Mouse (Mus musculus) 416B (cell line): ENCODE measurements around the gene Arhgap15.
A peak's percentile ranks its signal among the peaks of the same experiment; 100 is the strongest.

ENCODE experiments used
- DNase-seq: peaks from one replicate; pipeline ENCODE4 v3.0.0; 2011; ENCODE audit warnings: low read depth

Gene Arhgap15

DNA sequence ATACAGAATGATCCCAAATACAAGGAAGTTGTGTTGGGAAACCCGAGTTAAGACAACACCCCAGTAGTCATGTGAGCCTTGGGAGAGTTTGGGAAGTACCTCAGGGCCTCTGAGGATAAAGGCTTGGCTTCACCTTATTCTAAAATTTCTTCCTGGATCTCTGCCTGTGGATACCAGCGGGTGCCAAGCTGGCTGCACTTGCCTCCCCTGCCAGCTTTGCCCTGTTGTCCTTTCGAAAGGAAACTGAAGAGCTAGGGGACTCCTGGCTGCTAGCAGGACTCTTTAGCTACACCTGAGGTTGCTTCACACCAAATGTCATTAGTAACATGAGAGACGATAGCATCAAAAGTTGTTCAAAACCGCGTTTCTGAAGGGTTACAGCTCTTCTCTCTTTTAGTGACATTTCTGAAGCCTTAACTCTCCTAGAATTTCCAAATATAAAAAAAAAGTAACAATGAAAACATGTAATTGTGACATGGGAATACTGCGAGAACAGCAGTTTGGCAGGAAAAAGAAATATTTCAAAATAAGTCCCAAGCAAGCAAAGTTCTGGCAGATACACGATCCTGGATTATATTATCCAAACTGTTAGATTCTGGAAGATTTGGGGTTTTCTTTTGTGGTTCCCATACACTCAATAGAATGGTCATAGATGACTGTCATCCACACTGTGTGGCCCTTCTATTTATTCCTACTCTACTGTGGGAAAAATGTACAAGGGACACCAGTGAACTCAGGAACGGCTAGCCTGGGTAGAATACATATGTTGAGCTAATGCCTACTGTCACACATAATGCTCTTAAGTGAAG is 364.6 kb downstream of the Arhgap15 start:
- no peak for DNase-seq

DNA sequence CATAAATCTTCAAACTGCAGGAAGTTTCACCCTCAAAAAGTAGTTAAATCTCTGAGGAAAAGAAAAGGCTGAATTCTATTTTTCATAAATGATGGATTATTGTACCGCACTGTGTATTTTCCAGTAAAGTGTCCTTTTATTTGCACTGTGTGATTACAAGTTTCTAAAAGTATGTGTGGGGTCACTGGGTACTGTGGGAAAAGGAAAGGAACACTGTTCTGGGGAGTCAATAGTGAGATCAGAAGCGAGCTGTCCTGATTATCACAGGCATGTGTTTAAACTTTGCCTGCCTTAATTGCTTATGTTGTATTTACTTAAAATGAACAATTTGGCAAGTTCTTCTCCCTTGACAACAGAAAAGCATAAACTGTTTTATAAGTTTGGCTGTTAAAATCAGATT is 365.7 kb downstream of the Arhgap15 start:
- no peak for DNase-seq

DNA sequence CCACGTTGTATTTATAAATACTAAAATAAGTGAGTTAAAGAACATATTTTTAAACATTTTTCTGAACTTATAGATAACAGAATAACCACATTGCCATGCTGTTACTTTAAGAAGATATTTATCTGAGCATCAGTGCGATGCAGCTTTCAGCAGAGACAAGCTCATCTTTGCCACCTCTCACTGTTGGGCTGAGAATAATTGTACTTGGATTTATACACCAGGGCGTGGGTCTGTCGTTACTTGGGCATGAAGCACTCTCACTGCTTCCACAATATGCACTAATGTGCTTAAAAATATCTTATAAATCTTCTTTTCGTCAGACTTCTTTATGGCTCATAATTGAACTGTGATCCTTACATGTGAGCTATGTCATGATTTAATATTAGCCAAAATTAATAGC is 372.5 kb downstream of the Arhgap15 start:
- no peak for DNase-seq

DNA sequence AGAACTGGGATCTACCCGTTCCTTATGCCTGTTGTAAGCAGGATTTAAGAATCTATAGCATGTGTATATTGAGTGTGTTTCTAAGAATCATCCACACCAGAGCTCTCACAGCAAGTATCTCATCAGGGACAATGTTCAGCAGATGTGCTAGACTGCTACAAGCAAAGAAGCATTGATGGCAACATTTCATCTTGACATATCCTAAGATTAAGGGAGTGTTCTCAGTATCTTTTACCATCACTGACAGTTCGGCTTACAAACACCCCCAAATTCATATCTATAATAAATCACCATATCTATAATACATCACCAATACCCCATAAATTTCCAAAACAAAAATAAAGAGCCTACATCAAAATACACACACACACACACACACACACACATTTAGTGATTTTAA is 374.6 kb downstream of the Arhgap15 start:
- no peak for DNase-seq

DNA sequence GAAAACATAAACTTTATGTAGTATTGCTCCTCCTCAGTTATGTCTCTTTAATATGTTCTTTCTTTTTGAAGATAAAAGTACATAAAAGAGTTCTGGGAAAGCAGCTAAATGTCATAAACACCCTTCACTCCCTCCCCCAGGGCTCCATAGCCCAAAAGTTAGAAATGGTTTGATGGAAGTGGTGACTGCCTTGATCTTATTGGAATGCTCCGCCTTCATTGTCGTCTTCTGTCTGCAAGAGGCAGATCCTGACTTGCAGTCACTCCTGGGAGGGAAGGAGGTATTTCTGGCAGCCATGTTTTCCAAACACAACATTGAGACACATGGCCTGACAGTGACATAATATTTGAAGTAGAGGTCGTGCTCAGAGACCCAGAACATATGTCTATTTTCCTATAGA is 375.5 kb downstream of the Arhgap15 start:
- DNase-seq, result no peak

DNA sequence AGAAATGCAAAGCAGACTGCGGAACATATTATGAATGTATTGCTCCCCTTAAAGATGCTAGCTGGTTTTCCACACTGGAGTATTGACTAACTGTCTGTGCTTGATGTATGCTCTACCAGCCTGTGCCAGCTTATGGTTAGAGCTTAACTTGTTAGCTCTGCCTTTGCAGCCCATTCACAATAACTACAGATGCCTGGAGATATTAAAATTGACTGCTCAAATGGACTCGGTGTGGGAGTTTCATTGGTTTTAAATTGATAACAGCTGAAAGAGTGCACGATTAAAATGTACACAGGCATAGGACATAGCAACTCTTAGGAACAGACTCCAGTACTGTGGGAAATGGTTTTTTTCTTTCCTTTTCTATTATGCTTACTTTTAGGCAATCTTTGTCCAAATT is 376.1 kb downstream of the Arhgap15 start:
- DNase-seq, result no peak

DNA sequence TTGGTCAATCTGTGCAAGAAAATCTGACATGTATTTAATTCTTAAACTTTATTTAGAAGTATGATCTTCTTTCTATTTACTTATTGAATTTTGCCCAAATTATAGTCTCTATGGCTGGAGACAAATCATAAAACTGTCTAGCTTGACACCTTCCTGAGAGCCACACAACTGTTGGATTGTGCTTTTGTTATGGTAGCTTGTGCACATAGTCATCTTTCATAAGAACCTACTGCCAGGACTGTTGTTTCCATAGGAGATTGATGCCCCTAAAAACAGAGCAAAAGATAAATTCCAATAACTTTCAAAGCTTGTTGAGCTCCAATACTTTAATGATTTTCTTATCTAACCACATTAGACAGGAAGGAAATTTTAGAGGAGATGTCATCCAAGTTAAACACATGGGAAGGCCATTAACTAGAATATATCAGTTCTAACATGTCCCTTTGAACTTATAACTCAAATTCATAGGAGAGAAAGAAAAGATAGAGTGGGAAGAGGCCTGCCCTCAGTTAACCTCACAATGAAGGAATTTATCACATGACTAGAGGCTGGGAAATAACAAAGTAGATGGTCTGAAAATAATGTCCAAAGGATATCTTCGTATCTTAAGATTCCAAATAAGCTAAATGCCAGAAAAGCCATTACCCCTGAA is 377.5 kb downstream of the Arhgap15 start:
- no peak for DNase-seq

DNA sequence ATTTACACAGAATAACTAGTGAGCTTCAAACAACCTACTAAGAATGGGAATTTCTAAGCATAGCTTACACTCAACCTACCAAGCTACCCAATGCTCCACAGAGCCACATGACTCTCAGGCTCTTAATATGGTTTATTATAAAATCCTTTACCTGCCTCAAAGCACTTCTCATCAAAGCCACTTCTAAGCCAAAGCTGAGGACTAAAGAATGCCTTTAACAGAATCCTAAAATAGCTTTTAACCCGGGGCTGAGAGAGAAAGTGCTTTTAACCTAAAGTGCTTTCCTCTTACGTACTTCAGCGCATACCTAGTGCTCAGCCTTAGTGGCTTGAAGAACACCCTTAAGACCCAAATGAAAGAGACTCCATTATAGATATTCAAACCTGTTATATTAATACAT is 380.9 kb downstream of the Arhgap15 start:
- no peak for DNase-seq

DNA sequence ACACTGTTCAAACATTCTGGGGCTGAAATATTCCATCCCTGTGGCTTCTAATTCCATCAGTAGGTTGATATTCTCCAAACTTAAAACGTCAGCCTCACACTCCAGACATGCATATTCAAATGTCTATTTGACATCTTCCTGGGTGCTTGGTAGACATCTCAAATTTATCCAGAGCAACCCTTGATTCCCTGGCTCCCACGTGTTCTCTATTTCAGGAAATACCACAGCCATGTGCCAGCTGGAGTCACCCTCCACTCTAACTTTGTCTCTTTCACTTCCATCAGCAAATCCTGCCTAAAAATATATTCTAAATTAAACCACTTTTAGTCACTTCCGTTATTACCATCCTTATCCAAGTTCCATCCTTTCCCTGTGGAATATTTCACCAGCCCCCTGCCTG is 382.6 kb downstream of the Arhgap15 start:
- no peak for DNase-seq

DNA sequence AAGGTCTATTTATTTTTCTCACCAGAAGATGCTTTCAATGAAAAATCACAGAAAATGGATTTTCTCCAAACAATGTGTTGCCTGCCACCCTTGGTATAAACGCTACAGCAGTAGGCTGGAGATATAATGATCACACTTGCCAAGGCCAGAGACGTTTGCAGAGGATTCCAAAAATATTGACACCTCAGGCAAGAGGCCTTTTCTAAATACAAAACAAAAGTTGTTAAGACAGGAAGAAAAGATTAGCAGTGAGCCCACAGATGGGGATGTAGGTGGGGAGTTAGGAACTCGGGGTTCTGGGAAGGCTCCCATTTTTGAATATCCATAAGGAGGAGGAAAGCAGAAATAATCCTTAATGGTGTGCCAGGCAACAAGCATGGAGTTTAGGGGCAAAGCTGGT is 386.2 kb downstream of the Arhgap15 start:
- no peak for DNase-seq

DNA sequence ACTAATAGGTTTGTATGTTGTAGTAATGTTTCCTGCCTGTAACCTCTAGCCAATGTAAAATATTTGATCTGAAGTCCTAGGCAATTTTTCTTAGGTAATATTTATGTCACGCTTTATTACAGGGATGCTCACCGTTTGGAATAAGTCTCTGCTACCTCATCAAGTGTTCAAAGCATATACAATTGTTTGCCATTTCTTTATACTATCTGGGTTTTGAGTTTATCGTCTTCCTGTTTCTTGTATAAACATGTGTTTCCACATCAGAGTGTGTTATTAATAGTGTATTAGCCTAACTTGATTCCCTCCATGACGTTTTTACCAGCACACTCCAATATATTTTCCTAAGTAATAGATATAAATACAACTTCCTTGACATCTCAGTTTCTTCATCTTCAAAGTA is 391.8 kb downstream of the Arhgap15 start:
- no peak for DNase-seq

DNA sequence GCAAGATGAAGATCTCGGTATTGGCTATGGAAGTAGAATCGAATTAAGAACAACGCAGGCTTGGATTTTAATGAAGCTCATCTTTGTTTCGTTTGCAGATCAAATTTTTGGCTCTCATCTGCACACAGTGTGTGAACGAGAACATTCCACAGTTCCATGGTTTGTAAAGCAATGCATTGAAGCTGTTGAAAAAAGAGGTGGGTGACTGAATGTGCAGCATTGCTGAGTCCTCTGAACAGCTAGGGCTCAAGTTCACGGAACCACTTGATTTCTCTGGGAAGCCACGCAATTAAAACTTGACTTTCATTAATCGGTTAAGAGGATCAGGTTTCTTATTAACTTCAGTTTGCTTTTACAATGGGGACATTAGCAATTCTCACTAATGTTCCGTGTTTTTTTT is 393.5 kb downstream of the Arhgap15 start:
- DNase-seq, result no peak

DNA sequence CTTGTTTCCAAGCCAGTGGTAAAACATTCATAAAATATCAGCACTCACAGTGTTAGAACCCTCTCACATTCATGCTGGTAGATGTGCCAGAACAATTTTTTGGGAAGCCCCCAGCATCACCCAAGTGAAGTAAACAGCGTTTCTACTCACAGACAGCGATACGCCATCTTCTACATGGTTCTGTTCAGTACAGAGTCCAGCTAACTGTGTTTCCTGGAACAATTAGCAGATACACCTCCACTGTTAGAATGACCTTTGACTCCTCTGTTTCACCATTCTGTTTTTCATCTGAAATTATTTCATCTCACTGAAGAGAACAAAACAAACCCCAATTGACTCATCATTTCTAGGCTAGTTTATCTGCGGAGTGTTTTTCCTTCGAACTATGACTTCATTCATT is 394.0 kb downstream of the Arhgap15 start:
- no peak for DNase-seq

DNA sequence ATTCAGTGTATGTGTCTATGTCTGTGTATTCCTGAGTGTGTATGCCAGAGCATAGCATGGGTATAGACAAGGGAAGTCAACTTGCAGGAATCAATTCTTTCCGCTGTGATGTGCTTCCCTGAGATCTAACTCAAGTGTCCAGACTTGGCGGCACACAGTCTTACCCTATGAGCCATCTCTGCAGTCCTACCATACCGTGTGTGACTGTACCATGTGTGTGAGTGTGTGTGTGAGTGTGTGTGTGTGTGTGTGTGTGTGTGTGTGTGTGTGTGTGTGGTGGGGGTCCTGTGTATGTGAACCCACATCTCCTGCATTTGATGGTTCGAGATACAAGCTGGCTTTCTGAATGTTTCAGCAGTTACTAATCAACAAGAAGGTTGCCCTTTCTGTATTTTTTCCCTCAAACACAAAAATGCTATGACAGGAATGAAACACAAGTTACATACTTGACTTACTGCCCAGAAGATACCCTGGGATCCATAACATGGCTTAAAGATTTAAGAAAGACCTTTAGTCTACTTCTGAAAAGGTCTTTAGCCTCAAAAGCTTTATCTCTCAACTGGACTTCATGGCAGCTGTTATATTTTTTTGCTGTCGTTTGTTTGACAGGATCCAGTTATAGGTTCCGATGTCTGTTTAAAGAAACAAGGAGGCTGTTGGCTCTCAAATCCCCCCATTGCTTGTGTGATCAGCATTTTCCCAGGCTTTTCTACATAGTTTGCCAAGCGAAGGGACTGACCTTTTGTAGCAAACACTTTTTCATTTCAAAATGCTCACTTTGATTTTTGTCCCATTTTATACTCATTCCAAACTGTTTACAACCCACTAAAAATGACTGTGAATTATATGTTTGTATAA is 397.7 kb downstream of the Arhgap15 start:
- no peak for DNase-seq

DNA sequence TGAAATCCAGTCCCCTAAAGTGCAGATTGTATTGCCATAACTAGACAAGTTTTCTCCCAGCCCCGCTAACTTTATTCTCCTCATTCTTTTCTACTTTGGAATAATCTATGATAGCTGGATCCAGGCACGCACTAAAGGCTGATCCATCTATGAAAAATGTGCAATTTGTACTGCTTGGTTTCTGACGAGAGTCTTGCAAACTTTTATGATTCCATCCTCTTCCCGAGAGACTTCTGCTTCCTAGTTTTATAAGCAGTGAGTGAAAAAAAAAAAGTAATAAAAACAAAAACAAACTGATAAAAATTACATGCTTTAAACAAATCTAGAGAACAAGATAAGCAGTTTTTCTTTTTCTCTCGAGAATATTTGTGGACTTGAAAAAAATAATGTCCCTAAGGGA is 398.9 kb downstream of the Arhgap15 start:
- DNase-seq, result no peak

DNA sequence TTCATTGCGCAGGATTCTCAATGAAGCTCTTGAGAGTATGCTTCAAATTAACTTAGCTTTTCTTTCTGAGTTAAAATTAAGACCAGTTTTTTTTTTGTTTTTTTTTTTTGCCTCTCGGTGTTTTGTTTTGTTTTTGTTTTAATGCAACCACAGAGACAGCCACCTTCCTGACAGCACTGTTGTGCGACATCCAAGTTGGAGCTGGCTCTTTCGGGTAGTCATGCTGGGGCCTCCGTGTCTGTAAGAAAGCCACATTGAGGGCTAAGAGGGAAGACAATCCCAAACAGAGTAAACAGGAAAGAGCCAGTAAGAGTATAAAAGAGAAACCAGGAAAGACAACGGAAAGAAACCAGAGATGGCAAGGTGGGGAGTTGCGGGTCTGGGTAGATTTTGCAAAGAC is 399.3 kb downstream of the Arhgap15 start:
- no peak for DNase-seq

DNA sequence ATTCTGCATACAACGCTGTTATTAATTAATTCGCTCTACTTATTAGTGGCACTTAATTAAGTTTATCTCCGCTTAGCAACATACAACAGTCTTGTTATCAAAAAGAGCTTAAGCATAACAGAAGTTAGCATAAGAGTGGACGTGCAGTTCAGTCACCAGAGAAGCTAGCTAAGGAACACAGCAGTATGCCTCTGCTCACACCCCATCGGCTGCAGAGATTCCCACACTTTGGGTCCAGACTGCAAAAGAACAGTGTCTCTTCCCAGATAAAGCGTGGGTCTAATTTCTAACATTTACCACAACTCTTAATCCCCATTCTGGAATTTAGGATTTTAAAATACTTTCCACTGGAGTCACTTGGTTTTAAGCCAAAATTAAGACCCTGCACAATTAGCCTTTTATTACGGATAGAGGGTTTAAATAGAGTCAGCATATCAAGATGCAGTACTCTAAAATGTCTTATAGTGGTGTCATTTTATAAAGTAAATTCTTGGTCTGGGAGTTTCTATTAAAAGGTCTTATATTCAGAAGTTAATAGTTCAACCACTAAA is 400.0 kb downstream of the Arhgap15 start:
- DNase-seq, result no peak

DNA sequence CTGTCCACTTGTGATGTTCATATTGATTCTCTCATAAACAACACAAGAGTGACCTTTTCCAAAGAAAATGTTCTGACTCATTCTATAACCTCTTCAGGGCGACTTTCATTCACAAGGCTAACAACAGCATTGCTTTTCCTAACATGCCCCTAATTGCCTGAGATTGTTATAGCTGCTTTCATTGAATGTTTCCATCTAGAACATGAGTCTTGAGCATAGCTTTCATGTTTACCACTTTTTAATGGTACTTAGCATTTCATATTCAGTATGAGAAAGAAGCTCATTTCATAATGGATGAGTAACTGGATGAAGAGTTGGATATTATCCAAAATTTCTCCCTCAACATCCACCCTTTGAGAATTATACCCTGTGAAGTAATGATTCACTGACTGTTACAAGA is 403.7 kb downstream of the Arhgap15 start:
- peak; percentile 21 for DNase-seq

DNA sequence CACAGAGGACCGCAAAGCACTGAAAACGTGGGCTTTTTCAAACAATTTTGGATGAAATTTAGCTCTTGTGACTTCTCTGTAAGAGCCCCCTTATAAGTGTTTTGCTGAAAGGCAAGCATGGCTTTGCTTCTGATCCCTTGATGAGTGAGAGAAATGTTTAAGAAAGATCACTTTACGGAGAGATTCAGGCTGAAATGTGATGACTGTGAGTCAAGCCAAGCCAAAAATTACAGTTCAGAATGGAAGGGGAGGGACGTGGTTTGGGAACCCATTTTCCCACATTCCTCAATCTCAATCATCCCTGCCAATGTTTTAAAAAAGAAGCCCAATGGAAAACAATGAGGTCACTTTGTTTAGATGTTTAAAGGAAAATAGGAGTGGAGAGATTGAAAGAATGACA is 411.7 kb downstream of the Arhgap15 start:
- DNase-seq, result no peak

DNA sequence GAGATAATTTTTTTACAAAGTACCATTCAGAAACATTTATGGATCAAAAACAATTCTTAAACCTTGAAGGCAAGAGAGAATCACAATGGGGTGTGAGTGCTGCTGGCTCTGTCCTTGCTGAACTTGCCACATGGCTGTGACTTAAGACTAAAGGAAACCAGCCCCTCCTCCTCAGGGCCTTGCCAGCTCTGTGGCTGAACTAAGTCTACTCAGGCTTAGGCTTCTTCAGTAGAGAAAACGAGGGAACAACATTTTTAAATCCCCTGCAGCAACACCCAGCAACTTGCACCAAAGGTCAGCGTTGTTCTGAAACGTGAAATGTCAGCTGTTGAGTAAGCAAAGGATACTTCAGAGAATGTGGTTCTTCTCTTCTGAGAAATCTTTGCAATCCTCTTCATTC is 417.2 kb downstream of the Arhgap15 start:
- DNase-seq, result peak; percentile 57

DNA sequence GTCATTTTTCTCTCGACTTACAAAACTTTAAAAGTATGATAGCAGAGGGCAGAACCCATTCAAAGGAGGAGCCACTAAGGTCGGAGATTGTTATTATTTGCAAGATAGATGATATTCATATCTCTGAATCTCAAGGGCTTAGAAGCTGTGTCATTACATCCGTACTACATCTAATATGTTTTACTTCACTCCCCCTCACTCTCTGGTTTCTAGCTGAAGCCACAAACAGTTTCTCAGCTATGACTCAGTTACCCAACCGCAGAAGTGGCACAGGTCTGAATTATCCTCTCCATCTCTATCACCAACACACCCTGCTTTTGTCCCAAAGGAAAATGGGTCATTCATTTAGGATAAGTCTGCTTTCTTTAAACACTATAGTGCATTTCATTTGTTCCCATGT is 418.1 kb downstream of the Arhgap15 start:
- DNase-seq, result peak; percentile 84

DNA sequence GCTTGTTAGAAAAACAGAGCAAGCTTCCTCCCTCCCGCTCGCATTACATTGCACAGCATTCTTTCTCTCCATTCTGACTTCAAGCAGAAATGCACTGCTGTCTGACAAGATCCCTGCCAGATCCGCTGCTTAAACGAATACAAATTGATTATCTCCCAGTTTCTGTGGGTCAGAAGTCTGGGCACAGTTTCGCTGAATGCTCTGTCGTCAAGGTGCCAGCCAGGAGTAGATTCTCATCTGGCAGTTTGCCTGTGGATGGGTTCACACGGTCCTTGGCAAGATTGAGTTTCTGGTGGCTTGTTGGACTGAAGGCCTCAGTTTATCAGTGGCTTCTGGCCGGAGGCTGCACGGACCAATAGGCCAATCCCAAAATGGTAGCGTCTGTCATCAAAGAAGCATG is 435.9 kb downstream of the Arhgap15 start:
- DNase-seq, result no peak

DNA sequence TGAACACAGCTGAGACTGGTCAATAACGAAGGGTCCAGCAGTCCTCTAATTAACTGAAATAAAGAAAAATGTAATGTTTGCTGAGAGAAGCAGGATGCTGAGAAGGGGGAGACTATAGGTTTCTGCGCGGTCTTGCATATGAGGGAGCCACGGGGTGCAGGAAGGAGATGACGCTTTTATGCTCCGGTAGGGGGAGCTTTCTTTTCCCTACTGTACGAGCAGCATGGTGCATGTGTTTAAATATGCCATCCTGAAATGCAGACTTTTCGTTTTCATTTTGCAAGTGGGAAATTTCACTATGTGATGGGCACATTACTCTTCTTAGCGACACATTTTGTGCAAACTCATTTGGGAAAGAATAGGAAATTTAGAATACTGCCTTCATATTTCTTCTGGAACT is 442.1 kb downstream of the Arhgap15 start:
- no peak for DNase-seq
